Mouse (Mus musculus) heart, embryonic 15.5 days (tissue): ENCODE data around the gene Bckdk. TPM values are rescaled to one million over a fixed set of nuclear protein-coding genes. Genes with fewer than 3 reads are reported as not detected.
"Not testable (repeated sequence)": the region's sequence is repeated elsewhere in the genome, so short reads cannot be mapped to it uniquely, and the experiment has no call there.

ENCODE experiments used
- ATAC-seq: fragments of 200-750 bp; cut with Nextera tagmentation; replicated peaks from 2 replicates; pipeline ENCODE4 v1.8.0; 2017; ENCODE audit warnings: low read depth, moderate TSS enrichment; ENCODE audit not compliant: insufficient number of reproducible peaks, insufficient read depth, low FRiP score
- H3K27ac ChIP-seq: fragments of 300-500 bp; sonication (generic); 2 replicates; pipeline ENCODE4 v1.5.1; 2015; ENCODE audit warnings: mild to moderate bottlenecking, inconsistent platforms
- H3K27me3 ChIP-seq: fragments of 300-500 bp; sonication (generic); 2 replicates; pipeline ENCODE4 v1.6.1; 2015; ENCODE audit warnings: inconsistent platforms
- H3K36me3 ChIP-seq: fragments of 300-500 bp; sonication (generic); 2 replicates; pipeline ENCODE4 v1.6.1; 2015; ENCODE audit warnings: mild to moderate bottlenecking, inconsistent platforms
- H3K4me1 ChIP-seq: fragments of 300-500 bp; sonication (generic); replicated peaks from 2 replicates; pipeline ENCODE4 v1.6.1; 2015; ENCODE audit warnings: inconsistent platforms
- H3K4me2 ChIP-seq: fragments of 300-500 bp; sonication (generic); 2 replicates; pipeline ENCODE4 v1.6.1; 2015; ENCODE audit warnings: inconsistent platforms, mild to moderate bottlenecking, moderate library complexity
- H3K4me3 ChIP-seq: fragments of 300-500 bp; sonication (generic); 2 replicates; pipeline ENCODE4 v1.5.1; 2015; ENCODE audit warnings: mild to moderate bottlenecking, inconsistent platforms
- H3K9ac ChIP-seq: fragments of 300-500 bp; sonication (generic); 2 replicates; pipeline ENCODE4 v1.6.1; 2015; ENCODE audit warnings: mild to moderate bottlenecking, inconsistent platforms
- H3K9me3 ChIP-seq: fragments of 300-500 bp; sonication (generic); replicated peaks from 2 replicates; pipeline ENCODE4 v1.6.1; 2016; ENCODE audit warnings: inconsistent platforms
- WGBS: fragments of 180-500 bp; shearing (Covaris S2); methylation state at CpG from one replicate; pipeline ENCODE4 v1.1.7; 2015; ENCODE audit warnings: mixed read lengths; 5-methylcytosine and 5-hydroxymethylcytosine counted together
- polyA plus RNA-seq: library from polyadenylated mRNA; unstranded; fragments of >200 nt; fragmentation: Nextera tagmentation; extraction: Ambion mirVana; gene quantifications from 2 replicates; pipeline ENCODE4 v1.2.1, GENCODE M21; 2015

Bckdk gene
- polyA plus RNA-seq, 1 experiment from 2014 or later: 122 TPM

DNA sequence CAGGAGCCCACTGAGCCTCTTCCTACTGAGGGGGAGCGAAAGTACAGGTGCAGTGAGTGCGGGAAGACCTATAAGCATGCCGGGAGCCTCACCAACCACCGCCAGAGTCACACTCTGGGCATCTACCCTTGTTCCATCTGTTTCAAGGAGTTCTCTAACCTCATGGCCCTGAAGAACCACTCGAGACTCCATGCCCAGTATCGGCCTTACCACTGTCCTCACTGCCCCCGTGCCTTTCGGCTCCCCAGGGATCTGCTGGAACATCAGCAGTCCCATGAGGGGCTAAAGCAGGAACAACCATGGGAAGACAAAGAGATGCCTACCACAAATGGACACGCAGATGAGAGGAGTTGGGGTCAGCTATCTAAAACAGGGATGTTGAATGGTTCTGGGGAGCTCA is 24.6 kb upstream of the Bckdk start:
- Histone ChIP-seq H3K4me1 (peaks cover 36% of the 10 kb centered on the region), H3K9me3 (no peaks in the 10 kb centered on the region), H3K4me2 (no peak overlapping the region), H3K4me3 (no peak overlapping the region), H3K36me3 (peaks cover 61% of the 10 kb centered on the region), H3K27me3 (no peaks in the 10 kb centered on the region), H3K27ac (no peak overlapping the region), H3K9ac (no peak overlapping the region)
- no peak for ATAC-seq
- WGBS: 95% methylated on average over 9 of the region's 9 CpGs

GRCm38 (mm10) chr7:127880431-127880830 is 23.5 kb upstream of the Bckdk start:
- Histone ChIP-seq H3K4me3 (no peak overlapping the region), H3K4me1 (peaks cover 35% of the 10 kb centered on the region), H3K9me3 (no peaks in the 10 kb centered on the region), H3K36me3 (peaks cover 69% of the 10 kb centered on the region), H3K27me3 (no peaks in the 10 kb centered on the region), H3K27ac (no peak overlapping the region), H3K4me2 (no peak overlapping the region), H3K9ac (no peak overlapping the region)
- no peak for ATAC-seq
- 84% methylated on average over 12 of the region's 12 CpGs for WGBS

DNA sequence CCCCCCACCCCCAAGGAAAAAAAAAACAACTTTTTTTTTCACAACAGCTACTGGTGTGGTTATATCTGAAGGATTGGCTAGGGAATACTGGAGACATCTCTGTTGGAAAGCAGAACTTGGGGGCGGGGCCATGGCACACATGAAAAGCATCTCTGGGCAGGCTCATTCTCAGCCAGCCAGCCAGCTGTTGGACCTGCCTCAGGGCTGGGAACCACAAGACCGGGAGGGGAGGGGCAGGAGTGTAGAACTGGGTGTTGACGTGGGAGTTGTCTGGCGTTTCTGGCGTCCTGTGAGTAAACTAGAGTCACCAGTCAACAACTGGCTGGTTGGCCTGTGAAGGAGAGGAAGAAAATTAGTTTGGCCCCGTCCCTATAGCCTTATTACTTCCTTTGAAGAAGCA is 17.9 kb upstream of the Bckdk start:
- Histone ChIP-seq H3K9me3 (no peaks in the 10 kb centered on the region), H3K27me3 (no peaks in the 10 kb centered on the region), H3K9ac (no peak overlapping the region), H3K4me1 (peaks cover 33% of the 10 kb centered on the region), H3K4me2 (no peak overlapping the region), H3K4me3 (no peak overlapping the region), H3K27ac (no peak overlapping the region), H3K36me3 (peaks cover 71% of the 10 kb centered on the region)
- no peak for ATAC-seq
- 57% methylated on average over 6 of the region's 6 CpGs for WGBS

DNA sequence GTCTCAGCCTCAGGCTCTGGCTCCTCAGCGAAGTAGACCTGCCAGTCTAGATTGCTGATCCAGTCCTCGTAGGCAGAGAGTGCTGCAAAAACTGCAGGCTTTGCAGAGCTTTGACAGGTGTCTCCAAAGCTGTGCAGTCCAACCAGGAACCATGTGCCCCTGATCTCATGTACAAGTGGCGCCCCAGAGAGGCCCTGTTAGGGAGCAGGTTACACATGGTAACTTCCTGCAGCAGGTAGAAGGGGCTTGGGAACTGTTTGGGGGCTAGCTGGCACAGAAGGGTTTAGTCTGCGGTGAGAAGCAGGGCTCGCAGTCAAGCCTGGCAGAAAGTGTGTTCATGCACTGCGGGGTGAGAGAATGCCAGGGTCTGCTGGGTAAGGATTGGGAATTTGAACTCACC is 17.3 kb upstream of the Bckdk start:
- H3K27me3 ChIP-seq: no peaks in the 10 kb centered on the region
- H3K36me3 ChIP-seq: peaks cover 65% of the 10 kb centered on the region
- no peak overlapping the region for H3K4me2 ChIP-seq
- 87% methylated on average over 6 of the region's 6 CpGs for WGBS
- no peak overlapping the region for H3K27ac ChIP-seq
- H3K4me1 ChIP-seq: peaks cover 33% of the 10 kb centered on the region
- no peak overlapping the region for H3K4me3 ChIP-seq
- no peak for ATAC-seq
- H3K9ac ChIP-seq: no peak overlapping the region
- no peaks in the 10 kb centered on the region for H3K9me3 ChIP-seq

DNA sequence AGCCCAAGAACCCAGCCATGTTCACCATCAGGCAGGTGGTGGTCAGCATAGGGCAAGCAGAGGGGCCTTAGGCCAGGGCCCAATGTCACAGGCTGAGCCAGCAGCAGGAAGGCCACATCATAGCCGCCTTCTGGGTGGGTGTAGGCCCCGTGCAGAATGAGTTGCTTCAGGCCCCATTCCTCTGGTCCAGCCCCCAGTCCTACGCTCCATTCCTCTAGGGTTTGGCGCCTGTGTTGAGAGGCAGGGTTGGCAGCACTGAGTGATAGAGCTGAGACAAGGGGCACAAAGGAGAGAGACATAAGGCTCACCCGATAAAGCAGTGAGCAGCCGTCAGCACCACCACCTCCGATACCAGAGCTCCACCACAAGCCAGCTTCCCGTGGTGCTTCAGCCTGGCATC is 16.7 kb upstream of the Bckdk start:
- H3K4me2 ChIP-seq: no peak overlapping the region
- no peak overlapping the region for H3K4me3 ChIP-seq
- H3K27me3 ChIP-seq: no peaks in the 10 kb centered on the region
- H3K36me3 ChIP-seq: peaks cover 59% of the 10 kb centered on the region
- 74% methylated on average over 8 of the region's 8 CpGs for WGBS
- no peak for ATAC-seq
- no peak overlapping the region for H3K9ac ChIP-seq
- no peaks in the 10 kb centered on the region for H3K9me3 ChIP-seq
- no peak overlapping the region for H3K27ac ChIP-seq
- H3K4me1 ChIP-seq: peaks cover 33% of the 10 kb centered on the region

DNA sequence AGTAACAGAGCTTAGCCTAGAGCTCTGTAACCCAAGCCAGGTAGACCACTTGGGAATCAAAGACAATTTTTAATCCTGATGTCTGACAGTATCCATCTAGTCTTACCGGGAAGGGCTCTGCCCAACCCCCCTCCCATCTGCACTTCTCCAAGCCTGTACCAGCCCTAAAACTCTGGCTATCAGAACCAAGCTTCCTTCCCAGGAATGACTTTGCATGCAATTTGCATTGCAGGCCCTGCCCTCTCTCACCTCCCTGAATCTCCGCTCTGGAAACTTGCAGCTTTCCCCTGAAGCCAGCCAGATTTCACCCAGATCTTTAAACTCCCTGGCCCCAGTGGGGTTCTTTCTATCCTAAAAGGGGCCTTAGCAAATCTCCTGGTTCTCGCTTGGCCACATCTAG is 16.1 kb upstream of the Bckdk start:
- H3K27ac ChIP-seq: no peak overlapping the region
- ATAC-seq: no peak
- no peaks in the 10 kb centered on the region for H3K9me3 ChIP-seq
- H3K4me2 ChIP-seq: no peak overlapping the region
- peaks cover 29% of the 10 kb centered on the region for H3K4me1 ChIP-seq
- 75% methylated on average over 3 of the region's 3 CpGs for WGBS
- no peaks in the 10 kb centered on the region for H3K27me3 ChIP-seq
- H3K4me3 ChIP-seq: no peak overlapping the region
- no peak overlapping the region for H3K9ac ChIP-seq
- peaks cover 53% of the 10 kb centered on the region for H3K36me3 ChIP-seq

- WGBS: 54% methylated on average over 3 of the region's 3 CpGs
- no peak for ATAC-seq
Measured at GRCm38 (mm10) chr7:127888821-127889220, 15.1 kb upstream of the Bckdk start.

DNA sequence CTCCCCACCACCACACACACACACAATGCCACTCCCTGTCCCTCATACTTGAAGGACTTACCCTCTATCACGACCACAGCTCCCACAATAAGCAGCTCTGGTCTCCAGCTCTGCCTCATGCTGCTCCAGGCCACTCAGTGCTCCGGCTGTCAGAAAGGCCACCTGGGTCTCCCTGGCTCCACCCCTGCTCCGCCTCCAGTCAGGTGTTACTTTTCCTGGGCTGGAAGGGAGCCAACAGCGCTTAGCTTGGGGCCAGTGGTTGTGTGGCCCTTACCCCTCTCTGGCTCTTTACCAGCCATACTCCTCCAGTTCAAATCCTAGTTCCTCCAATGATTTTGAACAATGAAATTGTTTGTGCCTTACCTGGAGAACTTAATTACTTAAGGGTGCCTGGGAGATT is 13.1 kb upstream of the Bckdk start, which contains the start of gene Prss53:
Prss53 (minus strand) TSS at position 173 of the 400 bp plus-strand sequence.
- peaks cover 21% of the 10 kb centered on the region for H3K4me1 ChIP-seq
- no peaks in the 10 kb centered on the region for H3K27me3 ChIP-seq
- no peak for ATAC-seq
- no peaks in the 10 kb centered on the region for H3K9me3 ChIP-seq
- no peak within 1 kb of the TSS for H3K4me2 ChIP-seq
- H3K9ac ChIP-seq: no peak within 1 kb of the TSS
- WGBS: 34% methylated on average over 4 of the region's 4 CpGs
- peaks cover 40% of the 10 kb centered on the region for H3K36me3 ChIP-seq
- H3K4me3 ChIP-seq: no peak within 1 kb of the TSS
- H3K27ac ChIP-seq: no peak within 1 kb of the TSS

More at GRCm38 (mm10) chr7:127888821-127889220, 15.1 kb upstream of the Bckdk start:
- no peak overlapping the region for H3K9ac ChIP-seq
- H3K27me3 ChIP-seq: no peaks in the 10 kb centered on the region
- peaks cover 19% of the 10 kb centered on the region for H3K4me1 ChIP-seq
- H3K36me3 ChIP-seq: peaks cover 54% of the 10 kb centered on the region
- no peak overlapping the region for H3K27ac ChIP-seq
- no peak overlapping the region for H3K4me2 ChIP-seq
- H3K4me3 ChIP-seq: no peak overlapping the region
- no peaks in the 10 kb centered on the region for H3K9me3 ChIP-seq

DNA sequence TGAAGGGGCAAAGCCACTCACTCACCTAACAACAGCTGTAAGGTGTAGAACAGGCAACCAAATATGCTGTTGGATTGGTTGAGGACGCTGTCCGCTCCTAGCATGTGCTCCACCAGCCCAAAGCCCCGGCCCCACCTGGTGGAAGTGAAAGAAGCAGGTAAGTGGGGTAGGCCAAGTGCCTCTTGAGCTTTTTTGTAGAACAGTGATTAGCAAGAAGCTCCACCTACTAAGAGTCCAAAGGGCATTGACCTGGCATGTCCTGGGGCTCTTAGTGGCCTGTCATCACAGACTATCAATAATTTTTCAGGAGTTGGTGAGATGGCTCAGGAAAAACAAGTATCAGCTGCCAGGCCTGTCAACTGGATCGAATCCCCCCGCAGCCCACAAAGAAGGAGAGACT is 9.4 kb upstream of the Bckdk start:
- peak overlapping the region; percentile 68 for H3K9ac ChIP-seq
- peak overlapping the region; percentile 88 for H3K4me2 ChIP-seq
- no peak for ATAC-seq
- peaks cover 16% of the 10 kb centered on the region; the same call in 1 of the 2 replicates for H3K36me3 ChIP-seq
- no peaks in the 10 kb centered on the region for H3K27me3 ChIP-seq
- no peaks in the 10 kb centered on the region for H3K9me3 ChIP-seq
- 67% methylated on average over 5 of the region's 5 CpGs for WGBS
- H3K4me3 ChIP-seq: peak overlapping the region; percentile 70
- no peak overlapping the region; the same call in 1 of the 2 replicates for H3K27ac ChIP-seq
- H3K4me1 ChIP-seq: peaks cover 14% of the 10 kb centered on the region

- peak; percentile 98 for ATAC-seq
- H3K9me3 ChIP-seq: no peaks in the 10 kb centered on the region
- peak within 1 kb of the TSS; percentile 70 for H3K4me3 ChIP-seq
- peak within 1 kb of the TSS; percentile 88 for H3K4me2 ChIP-seq
- peaks cover 17% of the 10 kb centered on the region for H3K4me1 ChIP-seq
- WGBS: under 1% methylated on average over 26 of the region's 26 CpGs
- H3K27ac ChIP-seq: peak within 1 kb of the TSS; percentile 84
- H3K9ac ChIP-seq: peak within 1 kb of the TSS; percentile 68
- no peaks in the 10 kb centered on the region for H3K27me3 ChIP-seq
- H3K36me3 ChIP-seq: peaks cover 11% of the 10 kb centered on the region; the same call in 1 of the 2 replicates
Measured at GRCm38 (mm10) chr7:127895442-127895841, 8.4 kb upstream of the Bckdk start, which contains the start of the genes Gm21974 and Vkorc1. Gene Gm21974, minus strand, starts transcription at chr7:127895454. Gene Vkorc1, minus strand, starts transcription at chr7:127895617.

- H3K4me2 ChIP-seq: peak overlapping the region; percentile 88
- not testable (repeated sequence) for H3K27me3 ChIP-seq, H3K9ac ChIP-seq, ATAC-seq, H3K9me3 ChIP-seq
- 67% methylated on average over 7 of the region's 7 CpGs for WGBS
- peaks cover 17% of the 10 kb centered on the region for H3K4me1 ChIP-seq
- H3K4me3 ChIP-seq: peak overlapping the region; percentile 70
- peak overlapping the region; percentile 57 for H3K27ac ChIP-seq
- peaks cover 11% of the 10 kb centered on the region; the same call in 1 of the 2 replicates for H3K36me3 ChIP-seq
Measured at GRCm38 (mm10) chr7:127895891-127896290, 8.0 kb upstream of the Bckdk start.

DNA sequence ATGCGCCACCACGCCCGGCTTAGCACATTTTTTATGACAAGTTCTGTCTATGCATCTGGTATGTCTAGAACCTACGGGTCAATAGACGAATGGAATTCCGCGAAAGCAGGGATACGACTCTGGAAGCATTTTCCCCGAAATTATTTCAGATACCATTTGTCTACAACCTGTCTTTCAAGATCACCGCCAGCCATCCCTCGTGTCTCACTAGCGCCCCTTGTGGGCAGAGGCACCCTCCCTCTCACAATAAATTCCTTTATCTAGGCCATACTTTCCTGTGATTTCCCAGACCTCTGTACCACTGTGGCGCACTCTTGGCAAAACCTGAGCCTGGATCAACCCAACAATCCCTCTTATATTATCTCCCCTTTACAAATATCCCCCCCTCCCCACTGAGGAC is 7.5 kb upstream of the Bckdk start:
- H3K4me1 ChIP-seq: peaks cover 17% of the 10 kb centered on the region
- no peak overlapping the region for H3K27ac ChIP-seq
- WGBS: 61% methylated on average over 13 of the region's 13 CpGs
- H3K4me2 ChIP-seq: no peak overlapping the region
- H3K27me3 ChIP-seq: no peaks in the 10 kb centered on the region
- no peaks in the 10 kb centered on the region for H3K9me3 ChIP-seq
- H3K4me3 ChIP-seq: no peak overlapping the region
- ATAC-seq: no peak
- H3K9ac ChIP-seq: no peak overlapping the region
- H3K36me3 ChIP-seq: peaks cover 11% of the 10 kb centered on the region; the same call in 1 of the 2 replicates
